Mouse (Mus musculus) mesoderm, embryonic 11.5 days (tissue): ENCODE measurements around the gene L2hgdh.

Experiments
- DNase-seq: peaks from one replicate; pipeline ENCODE4 v3.0.0-alpha.2; 2012; ENCODE audit warnings: low read depth, low spot score

The L2hgdh gene

DNA sequence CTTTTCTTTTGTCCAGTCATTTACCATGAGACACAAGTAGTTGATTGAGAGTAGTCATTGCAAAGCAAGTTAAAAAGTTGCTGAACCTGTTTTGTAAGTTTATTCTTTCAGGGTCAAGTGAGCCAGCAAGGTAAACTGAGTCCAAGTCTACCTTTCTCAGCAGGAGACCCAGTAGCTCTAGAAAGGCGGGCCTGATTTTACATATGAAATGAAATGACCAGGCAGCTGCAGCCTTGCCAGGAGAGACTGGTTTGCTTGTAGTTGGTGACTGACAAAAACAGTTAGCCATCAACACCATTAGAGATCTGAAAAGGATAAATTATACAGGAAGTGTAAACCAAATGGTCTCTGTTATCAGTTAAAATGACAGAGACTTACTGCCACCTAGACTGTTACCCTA lies 5.6 kb upstream of the L2hgdh start:
- no peak for DNase-seq

DNA sequence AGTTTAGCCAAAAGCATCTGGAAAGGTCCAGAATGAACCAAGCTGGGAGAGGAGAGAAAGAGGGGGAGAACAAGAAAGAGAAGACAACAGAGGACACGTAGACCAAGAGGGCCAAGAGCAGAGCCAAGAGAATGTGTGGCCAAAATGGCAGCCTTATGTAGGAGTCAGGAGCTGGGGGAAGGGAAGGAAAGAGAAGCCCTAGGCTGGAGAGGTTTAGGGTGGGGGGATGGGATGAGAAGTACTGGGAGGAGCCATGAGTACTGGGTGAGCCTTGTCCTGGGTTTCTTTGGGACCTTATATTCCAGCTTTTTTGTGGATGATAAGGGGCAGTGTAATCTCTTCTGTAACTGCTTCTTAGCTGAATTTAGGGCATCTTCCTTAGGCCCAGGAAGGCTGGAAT lies 4.6 kb upstream of the L2hgdh start:
- no peak for DNase-seq

GRCm38 (mm10) chr12:69724018-69724710 lies 509 bp downstream of the L2hgdh start:
- DNase-seq, result no peak

DNA sequence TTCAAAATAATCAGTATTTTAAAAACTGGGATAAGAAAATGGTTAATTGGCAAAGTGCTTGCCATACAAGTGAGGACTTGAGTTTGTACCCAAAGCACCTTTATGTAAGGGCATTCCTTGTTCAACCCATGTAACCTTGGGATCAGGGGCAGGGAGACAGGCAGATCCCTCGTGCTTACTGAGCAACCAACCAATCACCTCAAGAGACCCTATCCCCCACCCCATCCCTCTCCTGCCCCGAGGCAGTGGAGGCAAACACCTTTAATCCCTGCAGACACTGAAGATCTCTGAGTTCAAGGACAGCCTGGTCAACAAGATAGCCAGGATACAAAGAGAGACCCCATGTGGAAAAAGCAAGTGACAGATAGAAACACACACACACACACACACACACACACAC lies 1.3 kb downstream of the L2hgdh start:
- no peak for DNase-seq

GRCm38 (mm10) chr12:69722857-69723256 lies 1.8 kb downstream of the L2hgdh start:
- DNase-seq, result no peak

GRCm38 (mm10) chr12:69713628-69714027 lies 11.0 kb downstream of the L2hgdh start:
- DNase-seq, result no peak

GRCm38 (mm10) chr12:69704799-69705458 lies 19.7 kb downstream of the L2hgdh start:
- no peak for DNase-seq

DNA sequence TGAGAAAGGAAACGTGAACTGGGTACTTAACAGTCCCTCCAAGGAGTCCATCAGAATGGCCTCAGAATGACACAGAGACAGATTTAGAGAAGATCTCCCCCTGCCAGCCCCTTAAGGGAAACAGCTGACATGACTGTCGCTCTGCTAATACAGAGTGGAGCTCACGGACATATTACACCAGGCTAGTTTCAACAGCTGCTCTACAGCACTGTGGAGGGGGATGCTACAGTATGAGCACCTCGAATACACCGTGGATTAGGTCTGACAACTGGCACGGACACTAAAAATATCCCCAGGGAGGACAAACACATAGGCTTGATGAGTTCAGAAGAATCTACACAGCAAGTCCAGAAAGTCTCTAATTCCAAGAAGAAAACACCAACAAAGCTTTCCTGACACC lies 26.3 kb downstream of the L2hgdh start:
- no peak for DNase-seq

DNA sequence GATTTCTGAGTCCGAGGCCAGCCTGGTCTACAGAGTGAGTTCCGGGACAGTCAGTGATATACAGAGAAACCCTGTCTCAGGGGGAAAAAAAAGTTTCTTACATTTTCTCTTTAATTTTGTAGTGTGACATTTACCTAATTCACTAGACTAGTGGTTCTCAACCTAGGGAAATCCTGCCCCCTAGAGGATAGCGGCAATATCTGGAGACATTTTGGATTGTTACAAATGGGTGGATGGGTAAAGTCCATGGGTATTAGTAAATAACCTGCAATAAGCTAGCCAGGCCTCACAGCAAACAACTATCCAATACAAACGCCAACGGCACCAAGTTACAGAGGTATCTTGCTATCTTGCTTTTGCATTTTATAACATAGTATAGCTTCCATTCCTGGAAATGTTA lies 27.9 kb downstream of the L2hgdh start:
- DNase-seq, result peak; percentile 37

- DNase-seq, result no peak
Measured at GRCm38 (mm10) chr12:69693471-69693870, 31.2 kb downstream of the L2hgdh start.

GRCm38 (mm10) chr12:69690714-69691113 lies 34.0 kb downstream of the L2hgdh start:
- no peak for DNase-seq

GRCm38 (mm10) chr12:69689094-69689493 lies 35.6 kb downstream of the L2hgdh start:
- DNase-seq, result no peak

- no peak for DNase-seq
Measured at GRCm38 (mm10) chr12:69688368-69688767, 36.3 kb downstream of the L2hgdh start.

DNA sequence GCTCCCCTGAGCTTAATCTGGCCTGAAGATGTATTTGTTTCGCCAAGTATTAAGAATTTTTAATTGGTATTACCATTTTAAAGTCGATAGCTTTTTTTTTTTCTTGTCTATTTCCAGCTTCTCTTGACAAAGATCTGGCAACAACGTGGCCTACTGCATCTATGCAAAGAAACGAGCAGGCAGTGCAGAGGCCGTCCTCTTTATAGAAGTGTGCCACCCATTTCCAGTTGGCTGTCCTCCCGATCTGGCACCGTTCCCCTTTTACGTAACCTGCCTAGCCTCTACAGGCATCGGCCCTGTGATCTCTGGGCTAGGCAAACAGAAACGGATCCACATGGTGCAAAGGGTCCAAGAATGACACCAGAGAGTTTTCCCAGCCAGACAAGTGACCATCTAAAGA lies 41.1 kb downstream of the L2hgdh start:
- DNase-seq, result no peak

DNA sequence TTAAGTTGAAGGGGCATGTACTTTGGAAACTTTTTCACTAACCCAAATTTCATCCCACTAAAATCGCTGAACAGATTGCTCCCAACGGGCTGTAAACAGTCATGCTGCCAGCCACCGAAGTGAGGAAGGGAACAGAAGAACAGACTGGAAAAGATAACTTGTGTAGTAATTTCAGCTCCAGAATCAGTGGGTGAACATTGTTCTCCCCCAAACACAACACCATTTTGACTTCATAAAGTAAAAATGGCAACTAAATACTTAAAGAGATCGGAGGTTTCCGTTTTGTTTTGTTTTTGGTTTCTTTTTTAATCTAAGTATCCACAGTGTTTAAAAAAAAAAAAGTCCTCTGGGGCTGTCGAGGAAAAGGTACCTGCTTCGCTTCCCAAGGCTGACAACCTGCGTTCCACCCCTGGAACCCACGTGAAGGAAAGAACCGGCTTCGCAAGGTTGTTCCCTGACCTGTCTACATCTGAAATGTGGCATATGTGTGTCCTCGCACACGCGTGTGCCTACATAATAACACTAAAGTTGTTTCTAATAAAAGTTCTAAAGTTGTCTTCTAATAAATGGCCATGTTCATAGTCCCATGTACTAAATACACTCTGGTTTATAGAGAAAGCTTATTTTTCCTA lies 41.8 kb downstream of the L2hgdh start:
- no peak for DNase-seq

DNA sequence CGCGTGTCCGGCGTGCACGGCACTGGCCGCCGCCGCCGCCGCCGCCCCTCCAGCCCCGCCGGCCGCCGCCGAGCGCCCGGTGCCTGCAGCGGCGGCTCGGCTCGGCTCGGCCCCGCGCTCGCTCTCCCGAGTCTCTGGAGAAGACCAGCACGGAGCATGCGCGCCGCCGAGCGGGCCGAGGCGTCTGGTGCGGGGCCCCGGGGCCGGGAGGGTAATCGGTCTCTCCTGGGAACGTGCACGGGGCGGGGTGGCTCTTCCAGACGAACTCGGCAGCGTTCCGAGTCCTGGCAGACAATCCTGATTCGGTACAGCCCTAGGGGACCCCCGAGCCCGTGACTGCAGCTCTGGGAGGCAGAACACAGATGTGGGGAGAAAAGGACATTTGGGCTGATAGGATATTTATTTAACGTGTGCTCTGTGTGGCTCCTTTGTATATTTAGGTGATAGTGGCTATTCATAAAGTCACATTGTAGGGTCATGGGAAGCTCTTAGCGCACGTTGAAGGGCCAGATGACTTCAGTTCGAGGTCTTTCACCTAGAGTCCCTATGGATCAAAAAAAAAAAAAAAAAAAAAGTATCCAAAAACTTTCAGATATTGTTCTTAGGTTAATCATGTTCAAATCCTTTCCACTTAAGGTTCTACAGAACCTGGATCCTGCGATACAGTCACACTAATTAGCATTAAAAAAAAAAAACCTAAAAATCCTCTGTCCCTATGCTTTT lies 42.4 kb downstream of the L2hgdh start:
- DNase-seq, result peak; percentile 86

DNA sequence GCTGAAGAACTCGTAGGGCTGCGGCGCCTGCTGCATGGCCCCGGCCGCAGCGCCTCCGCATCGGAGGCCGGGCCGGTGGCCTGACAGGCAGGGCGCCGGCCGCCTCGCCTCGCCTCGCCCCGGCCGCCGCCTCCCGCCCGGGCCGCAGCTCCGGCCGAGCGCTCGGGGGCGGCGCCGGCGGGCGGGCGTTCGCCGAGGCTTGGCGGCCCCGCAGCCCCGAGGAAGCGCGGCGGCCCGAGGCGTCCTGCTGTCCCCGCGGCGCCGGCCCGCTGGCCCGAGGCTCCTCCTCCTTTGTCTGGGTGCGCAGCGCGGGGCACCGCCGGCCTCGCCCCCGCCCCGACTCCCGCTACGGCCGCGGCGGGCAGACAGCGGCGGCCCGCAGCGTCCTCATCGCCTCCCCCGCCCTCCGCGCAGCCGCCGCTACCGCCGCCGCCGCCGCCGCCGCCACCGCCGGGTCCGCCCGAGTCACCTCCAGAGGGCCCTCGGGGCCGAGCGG lies 43.1 kb downstream of the L2hgdh start, which contains the start of gene Sos2:
Gene Sos2, minus strand, starts transcription at position 287 of the 496 bp plus-strand sequence.
- DNase-seq, result peak; percentile 50

DNA sequence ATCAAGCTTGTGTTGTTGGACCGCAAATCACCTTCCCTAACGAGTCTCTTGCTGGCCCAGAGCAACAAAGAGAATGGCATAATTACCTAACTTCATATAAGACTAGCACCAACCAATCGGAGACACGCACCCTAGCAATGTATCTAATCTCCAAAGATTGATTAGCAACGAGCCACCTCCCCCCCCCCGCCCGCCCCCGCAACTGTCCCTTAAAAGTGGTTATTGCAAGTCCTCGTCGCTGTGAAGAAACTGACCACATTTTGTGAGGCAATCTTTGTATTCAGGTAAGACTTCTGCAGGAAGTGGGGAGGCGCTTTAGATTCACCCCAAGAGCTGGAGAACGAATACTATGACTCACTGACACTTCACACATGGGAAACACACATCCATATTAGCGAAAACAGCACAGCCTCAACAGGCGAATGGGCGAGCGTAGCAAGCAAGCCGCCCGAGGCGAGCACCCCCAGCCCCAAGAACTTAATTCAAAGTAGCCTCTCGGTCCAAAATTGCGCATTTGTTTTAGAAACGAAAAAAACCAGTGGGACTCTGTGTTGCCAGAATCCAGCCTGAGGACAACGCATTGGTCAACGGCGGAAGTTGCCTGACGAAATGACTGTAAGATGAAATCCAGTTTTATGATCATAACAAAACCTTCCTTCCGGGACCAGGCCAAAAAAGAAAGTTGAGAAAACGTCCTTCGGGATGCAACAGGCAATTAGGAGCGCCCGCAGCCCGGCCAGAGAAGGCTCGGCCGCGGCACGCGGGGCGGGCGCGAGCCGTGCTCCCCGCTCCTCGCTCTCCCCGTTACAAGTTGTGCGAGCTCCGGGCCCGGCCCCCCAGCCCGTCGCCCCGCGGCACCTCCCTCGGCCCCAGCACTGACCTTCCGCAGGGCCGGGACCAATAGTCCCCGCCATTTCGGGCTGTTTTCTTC lies 43.8 kb downstream of the L2hgdh start:
- DNase-seq, result peak; percentile 50

DNA sequence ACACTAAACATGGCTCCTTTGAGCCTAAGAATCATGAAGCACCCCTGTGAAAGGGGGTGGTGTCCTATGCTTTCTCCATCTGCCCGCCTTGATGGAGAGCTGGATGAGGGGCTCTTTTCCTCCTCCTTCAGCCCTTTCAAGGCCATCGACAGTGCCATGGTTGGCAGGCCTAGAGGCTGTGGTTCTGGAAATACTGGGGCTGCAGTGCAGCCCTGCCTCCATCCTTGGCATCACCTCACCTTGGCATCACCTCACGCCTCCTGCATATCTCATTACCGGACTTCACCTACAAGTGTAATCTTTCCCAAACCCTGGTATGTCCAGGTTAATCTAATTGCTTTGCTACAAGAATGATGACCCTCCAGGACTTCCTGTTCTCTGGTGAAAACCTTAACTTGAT lies 48.5 kb downstream of the L2hgdh start:
- no peak for DNase-seq

GRCm38 (mm10) chr12:69674576-69675537 lies 49.8 kb downstream of the L2hgdh start:
- no peak for DNase-seq
